ENCODE assay signal across 12 mouse cellular contexts in genomic region chr11:72130472-72130871, GRCm38 (mm10). TPM values are rescaled to one million over a fixed set of nuclear protein-coding genes. Genes with fewer than 3 reads are reported as not detected.
A peak's percentile ranks its signal among the peaks of the same experiment; 100 is the strongest.
DNase-seq lines count a peak whose midpoint lies in the region; ATAC-seq lines count a peak whose summit lies in the region.
"Had no signal": no experiment of that assay in that cellular context is flagged by ENCODE, and none has a peak within 500 bp of the region (broad histone marks: within the 10 kb centered on the region; RNA-seq: fewer than 3 reads in every experiment).

No protein-coding gene starts in this region.

- peaks cover 33% of the 10 kb centered on the region for H3K27me3 ChIP-seq in kidney, embryonic 15.5 days
- H3K27me3 ChIP-seq: Patski had no signal

- peaks cover 32% of the 10 kb centered on the region for H3K4me1 ChIP-seq in kidney, embryonic 15.5 days

- H3K4me2 ChIP-seq in kidney, embryonic 15.5 days: 0 out of 2 replicates have a peak overlapping the region, but pooled peaks have one; percentile 2

- 67% methylated on average over 3 of the region's 3 CpGs for WGBS in kidney, embryonic 15.5 days

- H3K9me3 ChIP-seq in kidney, embryonic 15.5 days (replicated peaks): no peaks in the 10 kb centered on the region
- H3K9me3 ChIP-seq: hindbrain, embryonic 10.5 days had no signal

- no peak overlapping the region for H3K27ac ChIP-seq in kidney, embryonic 15.5 days

- peak; percentile 20; the same call in 1 of the 2 replicates for ATAC-seq in frontal cortex, adult (ENCODE audit: low TSS enrichment)
- no peak for ATAC-seq in kidney, embryonic 15.5 days (replicated peaks; ENCODE audit: low FRiP score)
- ATAC-seq: Patski had no signal

- H3K36me3 ChIP-seq in kidney, embryonic 15.5 days: no peaks in the 10 kb centered on the region
- H3K36me3 ChIP-seq: hindbrain, embryonic 10.5 days had no signal

- no peak overlapping the region for H3K9ac ChIP-seq in kidney, embryonic 15.5 days

- no peak for DNase-seq in frontal cortex, postnatal 14 days (ENCODE audit: low spot score in 2 of 2)
- no peak for DNase-seq in kidney, adult 11 months
- peak; percentile 55 for DNase-seq in right cerebral cortex, adult 18-20 months
- no peak for DNase-seq in right cerebral cortex, postnatal 14 days
- DNase-seq in retina, postnatal 1 day: no peak
- DNase-seq in urinary bladder, postnatal 14 days (ENCODE audit: low spot score): no peak
- DNase-seq: kidney, adult 9 months; layer of hippocampus, adult 9-11 months had no signal

- H3K4me3 ChIP-seq in kidney, embryonic 15.5 days (replicated peaks): no peak overlapping the region
- H3K4me3 ChIP-seq: hindbrain, embryonic 10.5 days had no signal

RNA-seq across cellular contexts. Expression of gene Pitpnm3, which starts 5.1 kb away (rescaled TPM):
- polyA plus RNA-seq in kidney, embryonic 15.5 days (2015; fragmentation: Nextera tagmentation; extraction: Ambion mirVana): 0.05 and 0.13 TPM in 2 replicates
